Mouse (Mus musculus) lung, postnatal 10 days (tissue): ENCODE measurements around the gene Nmt1.
A peak's percentile ranks its signal among the peaks of the same experiment; 100 is the strongest.

Experiments
- DNase-seq: peaks from one replicate; pipeline ENCODE4 v3.0.0; 2021

Gene Nmt1

GRCm38 (mm10) chr11:103113005-103113404, 85.0 kb downstream of the Nmt1 start:
- DNase-seq: no peak

GRCm38 (mm10) chr11:103113771-103114170, 85.8 kb downstream of the Nmt1 start:
- DNase-seq: no peak

- no peak for DNase-seq
These were observed 86.4 kb downstream of the Nmt1 start for GRCm38 (mm10) chr11:103114270-103114943.

- peak; percentile 87 for DNase-seq
These were observed 87.4 kb downstream of the Nmt1 start for GRCm38 (mm10) chr11:103115163-103116007.

- peak; percentile 100 for DNase-seq
These were observed 88.2 kb downstream of the Nmt1 start, which contains the start of gene Hexim1 for GRCm38 (mm10) chr11:103116008-103116818. Gene Hexim1 (plus strand): TSS chr11:103116231.

- DNase-seq: peak; percentile 90
These were observed 89.1 kb downstream of the Nmt1 start for GRCm38 (mm10) chr11:103116959-103117590.

- DNase-seq: peak; percentile 66
These were observed 89.6 kb downstream of the Nmt1 start for GRCm38 (mm10) chr11:103117591-103118009.
